Mouse (Mus musculus): ENCODE data around the gene Agpat1. TPM values are rescaled to one million over a fixed set of nuclear protein-coding genes. Genes with fewer than 3 reads are reported as not detected.

Agpat1 gene
- polyA plus RNA-seq, 1 experiment from 2014 or later, result 52.5 TPM

- Histone ChIP-seq H3K36me3 (no peaks in the 10 kb centered on the region), H3K27ac (ENCODE audit: poor library complexity, severe bottlenecking) (peak overlapping the region; percentile 94), H3K9me3 (replicated peaks) (no peaks in the 10 kb centered on the region), H3K4me3 (peak overlapping the region; percentile 78), H3K9ac (peak overlapping the region; percentile 93), H3K4me1 (replicated peaks) (peaks cover 41% of the 10 kb centered on the region), H3K4me2 (peak overlapping the region; percentile 97), H3K27me3 (replicated peaks) (no peaks in the 10 kb centered on the region)
- no peak for ATAC-seq (ENCODE audit: insufficient number of reproducible peaks, low FRiP score)
- WGBS, result 31% methylated on average over 32 of the region's 32 CpGs
Measured at GRCm38 (mm10) chr17:34585877-34586771, 17.9 kb upstream of the Agpat1 start.

DNA sequence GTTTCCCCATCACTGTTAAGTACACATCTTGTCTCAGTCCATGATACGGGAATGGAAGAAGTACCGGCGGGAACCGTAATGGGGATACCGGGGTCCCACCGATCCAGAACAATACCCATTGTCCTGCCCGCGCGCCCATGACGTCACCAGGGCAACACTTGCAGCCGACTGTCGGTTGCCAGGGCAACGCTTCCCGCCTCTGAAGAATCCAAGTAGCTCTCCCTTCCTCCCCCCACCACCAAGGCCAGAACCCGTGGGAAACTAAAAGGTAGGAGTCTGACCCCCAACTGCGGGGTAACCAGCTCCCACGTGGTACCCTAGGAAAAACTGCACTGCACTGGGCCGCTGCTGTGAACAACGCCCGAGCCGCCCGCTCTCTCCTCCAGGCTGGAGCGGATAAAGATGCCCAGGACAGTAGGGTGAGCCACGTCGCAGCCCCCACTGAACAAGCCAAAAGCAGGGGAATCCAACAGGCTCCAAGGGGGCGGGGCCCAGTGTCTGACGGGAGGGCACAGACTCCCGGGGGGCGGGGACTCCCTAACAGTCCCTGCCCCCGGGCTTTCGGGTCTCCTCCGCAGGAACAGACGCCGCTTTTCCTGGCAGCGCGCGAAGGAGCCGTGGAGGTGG is 17.2 kb upstream of the Agpat1 start:
- peak overlapping the region; percentile 78 for H3K4me3 ChIP-seq
- WGBS, result under 1% methylated on average over 38 of the region's 38 CpGs
- peaks cover 46% of the 10 kb centered on the region for H3K4me1 ChIP-seq (replicated peaks)
- H3K9me3 ChIP-seq (replicated peaks), result no peaks in the 10 kb centered on the region
- peak overlapping the region; percentile 93 for H3K9ac ChIP-seq
- H3K36me3 ChIP-seq, result no peaks in the 10 kb centered on the region
- H3K27ac ChIP-seq (ENCODE audit: poor library complexity, severe bottlenecking), result peak overlapping the region; percentile 94
- peak; percentile 84 for ATAC-seq (ENCODE audit: insufficient number of reproducible peaks, low FRiP score)
- peak overlapping the region; percentile 97 for H3K4me2 ChIP-seq
- no peaks in the 10 kb centered on the region for H3K27me3 ChIP-seq (replicated peaks)

- Histone ChIP-seq H3K36me3 (no peaks in the 10 kb centered on the region), H3K27ac (ENCODE audit: poor library complexity, severe bottlenecking) (peak overlapping the region; percentile 94), H3K27me3 (replicated peaks) (no peaks in the 10 kb centered on the region), H3K9ac (peak overlapping the region; percentile 93), H3K4me3 (peak overlapping the region; percentile 78), H3K4me1 (replicated peaks) (peaks cover 46% of the 10 kb centered on the region), H3K4me2 (peak overlapping the region; percentile 97), H3K9me3 (replicated peaks) (no peaks in the 10 kb centered on the region)
- WGBS, result under 1% methylated on average over 50 of the region's 50 CpGs
- peak; percentile 86 for ATAC-seq (ENCODE audit: insufficient number of reproducible peaks, low FRiP score)
Measured at GRCm38 (mm10) chr17:34587423-34587811, 16.6 kb upstream of the Agpat1 start.

- H3K9ac ChIP-seq, result peak overlapping the region; percentile 93
- ATAC-seq (ENCODE audit: insufficient number of reproducible peaks, low FRiP score), result no peak
- H3K36me3 ChIP-seq, result no peaks in the 10 kb centered on the region
- peak overlapping the region; percentile 94 for H3K27ac ChIP-seq (ENCODE audit: poor library complexity, severe bottlenecking)
- 2% methylated on average over 19 of the region's 19 CpGs for WGBS
- no peaks in the 10 kb centered on the region for H3K9me3 ChIP-seq (replicated peaks)
- no peaks in the 10 kb centered on the region for H3K27me3 ChIP-seq (replicated peaks)
- H3K4me1 ChIP-seq (replicated peaks), result peaks cover 46% of the 10 kb centered on the region
- H3K4me2 ChIP-seq, result peak overlapping the region; percentile 97
- peak overlapping the region; percentile 78 for H3K4me3 ChIP-seq
Measured at GRCm38 (mm10) chr17:34587814-34588213, 16.2 kb upstream of the Agpat1 start.

DNA sequence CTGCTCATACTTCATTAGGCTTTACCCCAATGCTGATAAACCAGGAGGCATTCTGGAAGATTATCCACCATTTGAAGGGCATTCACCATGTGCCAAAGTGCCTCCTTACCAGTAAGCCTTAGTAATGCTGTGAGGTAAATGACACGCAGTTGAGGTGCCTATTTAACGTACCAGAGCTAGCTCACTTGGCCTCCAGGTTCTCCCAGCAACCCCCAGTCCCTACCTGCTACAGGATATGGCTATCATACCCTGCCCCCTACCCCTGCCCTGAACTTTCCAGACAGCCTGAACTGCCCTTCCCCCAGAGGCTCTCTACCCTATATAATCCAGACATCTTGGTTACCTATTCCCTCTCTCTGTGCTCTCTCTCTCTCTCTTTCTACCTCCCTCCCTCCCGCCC is 15.3 kb upstream of the Agpat1 start:
- Histone ChIP-seq H3K27ac (ENCODE audit: poor library complexity, severe bottlenecking) (peak overlapping the region; percentile 49), H3K4me3 (no peak overlapping the region), H3K4me2 (peak overlapping the region; percentile 76)

GRCm38 (mm10) chr17:34589206-34589605 is 14.9 kb upstream of the Agpat1 start:
- WGBS, result 31% methylated on average over 7 of the region's 7 CpGs

More for the DNA sequence above, 15.3 kb upstream of the Agpat1 start:
- Histone ChIP-seq H3K27me3 (replicated peaks) (no peaks in the 10 kb centered on the region), H3K9me3 (replicated peaks) (no peaks in the 10 kb centered on the region), H3K9ac (no peak overlapping the region), H3K36me3 (peaks cover 2% of the 10 kb centered on the region), H3K4me1 (replicated peaks) (peaks cover 56% of the 10 kb centered on the region)
- ATAC-seq (ENCODE audit: insufficient number of reproducible peaks, low FRiP score), result no peak
- 63% methylated on average over 3 of the region's 3 CpGs for WGBS

GRCm38 (mm10) chr17:34589681-34590101 is 14.4 kb upstream of the Agpat1 start, which contains the start of gene Gpsm3:
Gpsm3 (plus strand) TSS chr17:34589806.
- 19% methylated on average over 7 of the region's 7 CpGs for WGBS
- H3K36me3 ChIP-seq, result peaks cover 11% of the 10 kb centered on the region
- no peaks in the 10 kb centered on the region for H3K9me3 ChIP-seq (replicated peaks)
- peak within 1 kb of the TSS; percentile 14; the same call in 1 of the 2 replicates for H3K4me3 ChIP-seq
- peak within 1 kb of the TSS; percentile 76 for H3K4me2 ChIP-seq
- peak within 1 kb of the TSS; percentile 98; the same call in 1 of the 2 replicates for H3K9ac ChIP-seq
- H3K27me3 ChIP-seq (replicated peaks), result no peaks in the 10 kb centered on the region
- peaks cover 64% of the 10 kb centered on the region for H3K4me1 ChIP-seq (replicated peaks)
- H3K27ac ChIP-seq (ENCODE audit: poor library complexity, severe bottlenecking), result peak within 1 kb of the TSS; percentile 97
- no peak for ATAC-seq (ENCODE audit: insufficient number of reproducible peaks, low FRiP score)

More at GRCm38 (mm10) chr17:34589206-34589605, 14.9 kb upstream of the Agpat1 start:
- H3K27ac ChIP-seq (ENCODE audit: poor library complexity, severe bottlenecking), result peak overlapping the region; percentile 49
- H3K9ac ChIP-seq, result peak overlapping the region; percentile 44; the same call in 1 of the 2 replicates
- no peaks in the 10 kb centered on the region for H3K27me3 ChIP-seq (replicated peaks)
- ATAC-seq (ENCODE audit: insufficient number of reproducible peaks, low FRiP score), result no peak
- peaks cover 6% of the 10 kb centered on the region for H3K36me3 ChIP-seq
- H3K9me3 ChIP-seq (replicated peaks), result no peaks in the 10 kb centered on the region
- no peak overlapping the region for H3K4me3 ChIP-seq
- peak overlapping the region; percentile 76 for H3K4me2 ChIP-seq
- peaks cover 60% of the 10 kb centered on the region for H3K4me1 ChIP-seq (replicated peaks)

DNA sequence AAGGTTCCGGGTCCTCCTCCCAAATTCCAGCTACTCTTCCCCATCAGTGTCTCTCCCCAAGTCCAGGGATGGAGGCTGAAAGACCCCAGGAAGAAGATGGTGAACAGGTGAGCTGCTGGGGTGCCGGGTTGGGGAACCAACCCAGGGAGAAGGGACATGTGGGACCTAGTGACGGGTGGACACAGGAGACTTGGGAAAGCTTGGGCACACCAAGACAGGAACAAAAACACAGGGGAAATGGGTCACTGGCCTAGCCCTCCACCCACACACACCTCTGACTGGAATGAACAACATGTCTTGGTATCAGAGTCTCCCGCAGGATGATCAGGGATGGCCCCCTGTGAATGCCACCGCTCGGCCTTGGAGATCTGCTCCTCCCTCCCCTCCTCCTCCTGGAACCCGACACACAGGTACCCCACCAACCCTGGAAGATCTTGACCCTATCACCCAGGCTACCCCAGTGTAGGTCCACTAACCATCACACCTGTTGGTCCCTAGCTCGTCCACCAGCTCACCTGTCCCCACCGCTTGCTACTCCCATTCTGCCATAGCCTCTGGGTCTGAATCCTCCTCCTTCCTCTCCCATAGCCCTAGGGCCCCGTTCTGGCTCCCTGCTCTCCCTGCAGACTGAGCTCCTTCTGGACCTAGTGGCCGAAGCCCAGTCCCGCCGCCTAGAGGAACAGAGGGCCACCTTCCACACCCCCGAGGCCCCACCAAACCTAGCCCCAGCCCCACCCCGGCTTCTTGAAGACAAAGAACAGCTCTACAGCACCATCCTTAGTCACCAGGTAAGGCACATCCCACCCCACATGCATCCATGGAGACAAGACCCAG is 13.7 kb upstream of the Agpat1 start:
- H3K4me2 ChIP-seq, result peak overlapping the region; percentile 76
- H3K4me3 ChIP-seq, result peak overlapping the region; percentile 14; the same call in 1 of the 2 replicates
- peaks cover 18% of the 10 kb centered on the region for H3K36me3 ChIP-seq
- H3K9ac ChIP-seq, result peak overlapping the region; percentile 98; the same call in 1 of the 2 replicates
- peak overlapping the region; percentile 97 for H3K27ac ChIP-seq (ENCODE audit: poor library complexity, severe bottlenecking)
- WGBS, result 57% methylated on average over 15 of the region's 15 CpGs
- H3K4me1 ChIP-seq (replicated peaks), result peaks cover 70% of the 10 kb centered on the region
- no peaks in the 10 kb centered on the region for H3K9me3 ChIP-seq (replicated peaks)
- no peaks in the 10 kb centered on the region for H3K27me3 ChIP-seq (replicated peaks)
- no peak for ATAC-seq (ENCODE audit: insufficient number of reproducible peaks, low FRiP score)

DNA sequence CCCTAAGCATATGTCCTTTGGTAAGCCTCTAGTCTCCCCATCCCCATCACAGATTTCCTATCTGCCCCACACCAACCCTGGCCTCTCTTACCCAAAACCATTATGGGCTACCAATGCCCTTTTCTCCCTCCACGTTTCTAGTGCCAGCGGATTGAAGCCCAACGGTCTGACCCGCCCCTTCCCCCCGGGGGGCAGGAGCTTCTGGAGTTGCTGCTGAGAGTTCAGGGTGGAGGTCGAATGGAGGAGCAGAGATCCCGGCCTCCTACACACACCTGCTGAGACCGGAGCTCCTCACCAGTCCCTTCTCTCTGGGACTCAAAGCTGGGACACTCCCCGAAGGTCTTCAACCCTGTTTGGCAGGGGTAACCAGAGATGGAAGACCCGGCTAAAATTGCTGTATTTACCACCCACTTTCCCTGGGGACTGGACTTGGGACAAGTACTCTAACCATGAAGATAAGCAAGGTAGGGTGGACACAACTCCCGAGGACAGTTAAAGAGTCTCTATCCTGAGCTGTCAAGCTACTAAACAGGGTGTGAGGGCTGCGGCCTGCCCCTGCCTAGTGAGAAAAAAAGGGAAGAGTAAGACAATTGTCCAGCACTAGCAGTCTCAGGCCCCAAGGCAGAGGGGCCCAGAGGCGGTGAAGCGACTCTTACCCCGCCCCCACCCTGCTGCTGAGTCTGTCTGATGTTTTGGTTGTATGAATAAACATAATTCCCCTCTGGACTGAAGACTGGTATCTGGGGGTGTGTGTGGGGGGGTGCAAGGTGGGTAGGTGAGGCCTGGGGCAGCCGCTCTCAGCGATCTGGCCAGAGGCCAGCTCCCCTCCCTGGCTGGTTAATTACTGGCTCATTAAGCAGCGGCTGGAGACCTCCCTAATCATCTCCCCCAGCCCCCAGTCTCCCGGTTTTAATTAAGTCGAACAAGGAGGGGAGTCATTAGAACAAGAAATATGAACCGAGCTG is 12.8 kb upstream of the Agpat1 start, which contains the start of gene Pbx2:
Gene Pbx2, plus strand, starts transcription at position 238 of the 965 bp plus-strand sequence.
- H3K9ac ChIP-seq, result peak within 1 kb of the TSS; percentile 98
- no peaks in the 10 kb centered on the region for H3K27me3 ChIP-seq (replicated peaks)
- H3K27ac ChIP-seq (ENCODE audit: poor library complexity, severe bottlenecking), result peak within 1 kb of the TSS; percentile 97
- peak within 1 kb of the TSS; percentile 76 for H3K4me2 ChIP-seq
- peaks cover 27% of the 10 kb centered on the region for H3K36me3 ChIP-seq
- no peaks in the 10 kb centered on the region for H3K9me3 ChIP-seq (replicated peaks)
- 5% methylated on average over 21 of the region's 21 CpGs for WGBS
- peaks cover 68% of the 10 kb centered on the region for H3K4me1 ChIP-seq (replicated peaks)
- peak within 1 kb of the TSS; percentile 83 for H3K4me3 ChIP-seq
- peak; percentile 3; the same call in 1 of the 2 replicates for ATAC-seq (ENCODE audit: insufficient number of reproducible peaks, low FRiP score)

Data from heart, embryonic 12.5 days (tissue).